Mouse (Mus musculus): ENCODE data around the gene Agpat3. TPM values are rescaled to one million over a fixed set of nuclear protein-coding genes. Genes with fewer than 3 reads are reported as not detected.
"Not testable (repeated sequence)": the region's sequence is repeated elsewhere in the genome, so short reads cannot be mapped to it uniquely, and the experiment has no call there.

The Agpat3 gene
- polyA plus RNA-seq, 1 experiment from 2014 or later = 277 TPM

GRCm38 (mm10) chr10:78364106-78364505 lies 11.8 kb upstream of the Agpat3 start:
- Histone ChIP-seq H3K36me3 (ENCODE audit: control insufficient read depth, insufficient read depth) (no peaks in the 10 kb centered on the region; the same call in 1 of the 2 replicates), H3K27me3 (replicated peaks; ENCODE audit: control insufficient read depth, insufficient read depth, low read length) (peaks cover 19% of the 10 kb centered on the region), H3K27ac (ENCODE audit: low read depth, low read length) (no peak overlapping the region), H3K4me1 (replicated peaks; ENCODE audit: control insufficient read depth, insufficient read depth, low read length) (peaks cover 6% of the 10 kb centered on the region; the same call in 1 of the 2 replicates), H3K4me3 (ENCODE audit: low read depth, low read length) (no peak overlapping the region), H3K9ac (ENCODE audit: low read depth, low read length) (no peak overlapping the region), H3K9me3 (ENCODE audit: control insufficient read depth) (no peaks in the 10 kb centered on the region), H3K4me2 (replicated peaks; ENCODE audit: low read depth) (no peak overlapping the region)
- ATAC-seq = no peak
- 54% methylated on average over 2 of the region's 2 CpGs for WGBS
- no peak for TF ChIP-seq CTCF (IDR thresholded peaks at IDR 0.05; ENCODE audit: low read depth)

GRCm38 (mm10) chr10:78363366-78363765 lies 11.1 kb upstream of the Agpat3 start:
- TF ChIP-seq CTCF (IDR thresholded peaks at IDR 0.05; ENCODE audit: low read depth) = no peak
- Histone ChIP-seq H3K4me3 (ENCODE audit: low read depth, low read length) (no peak overlapping the region), H3K4me1 (replicated peaks; ENCODE audit: control insufficient read depth, insufficient read depth, low read length) (peaks cover 6% of the 10 kb centered on the region; the same call in 1 of the 2 replicates), H3K27ac (ENCODE audit: low read depth, low read length) (no peak overlapping the region), H3K9ac (ENCODE audit: low read depth, low read length) (no peak overlapping the region), H3K9me3 (ENCODE audit: control insufficient read depth) (no peaks in the 10 kb centered on the region), H3K27me3 (replicated peaks; ENCODE audit: control insufficient read depth, insufficient read depth, low read length) (peaks cover 19% of the 10 kb centered on the region), H3K4me2 (replicated peaks; ENCODE audit: low read depth) (no peak overlapping the region), H3K36me3 (ENCODE audit: control insufficient read depth, insufficient read depth) (no peaks in the 10 kb centered on the region; the same call in 1 of the 2 replicates)
- WGBS = 80% methylated on average over 6 of the region's 6 CpGs
- ATAC-seq = no peak

GRCm38 (mm10) chr10:78361951-78362350 lies 9.7 kb upstream of the Agpat3 start:
- no peak for TF ChIP-seq CTCF (IDR thresholded peaks at IDR 0.05; ENCODE audit: low read depth)
- Histone ChIP-seq H3K36me3 (ENCODE audit: control insufficient read depth, insufficient read depth) (no peaks in the 10 kb centered on the region; the same call in 1 of the 2 replicates), H3K27ac (ENCODE audit: low read depth, low read length) (no peak overlapping the region), H3K9me3 (ENCODE audit: control insufficient read depth) (no peaks in the 10 kb centered on the region), H3K4me3 (ENCODE audit: low read depth, low read length) (no peak overlapping the region), H3K4me2 (replicated peaks; ENCODE audit: low read depth) (no peak overlapping the region), H3K27me3 (replicated peaks; ENCODE audit: control insufficient read depth, insufficient read depth, low read length) (peaks cover 19% of the 10 kb centered on the region), H3K4me1 (replicated peaks; ENCODE audit: control insufficient read depth, insufficient read depth, low read length) (no peaks in the 10 kb centered on the region), H3K9ac (ENCODE audit: low read depth, low read length) (no peak overlapping the region)
- WGBS = 80% methylated on average over 2 of the region's 2 CpGs
- ATAC-seq = no peak

GRCm38 (mm10) chr10:78360290-78360711 lies 8.0 kb upstream of the Agpat3 start:
- 65% methylated on average over 3 of the region's 3 CpGs for WGBS
- Histone ChIP-seq H3K4me3 (ENCODE audit: low read depth, low read length) (no peak overlapping the region), H3K27ac (ENCODE audit: low read depth, low read length) (no peak overlapping the region), H3K27me3 (replicated peaks; ENCODE audit: control insufficient read depth, insufficient read depth, low read length) (peaks cover 14% of the 10 kb centered on the region), H3K36me3 (ENCODE audit: control insufficient read depth, insufficient read depth) (no peaks in the 10 kb centered on the region; the same call in 1 of the 2 replicates), H3K4me1 (replicated peaks; ENCODE audit: control insufficient read depth, insufficient read depth, low read length) (no peaks in the 10 kb centered on the region), H3K9me3 (ENCODE audit: control insufficient read depth) (no peaks in the 10 kb centered on the region), H3K9ac (ENCODE audit: low read depth, low read length) (no peak overlapping the region), H3K4me2 (replicated peaks; ENCODE audit: low read depth) (no peak overlapping the region)
- no peak for ATAC-seq
- TF ChIP-seq CTCF (IDR thresholded peaks at IDR 0.05; ENCODE audit: low read depth) = no peak

GRCm38 (mm10) chr10:78358999-78359398 lies 6.7 kb upstream of the Agpat3 start:
- H3K27ac ChIP-seq (ENCODE audit: low read depth, low read length); H3K27me3 ChIP-seq (replicated peaks; ENCODE audit: control insufficient read depth, insufficient read depth, low read length); ATAC-seq; H3K4me1 ChIP-seq (replicated peaks; ENCODE audit: control insufficient read depth, insufficient read depth, low read length); H3K4me3 ChIP-seq (ENCODE audit: low read depth, low read length); H3K9me3 ChIP-seq (ENCODE audit: control insufficient read depth); H3K36me3 ChIP-seq (ENCODE audit: control insufficient read depth, insufficient read depth); H3K4me2 ChIP-seq (replicated peaks; ENCODE audit: low read depth); H3K9ac ChIP-seq (ENCODE audit: low read depth, low read length): not testable (repeated sequence)
- 89% methylated on average over 3 of the region's 3 CpGs for WGBS
- peak; percentile 47 for TF ChIP-seq CTCF (IDR thresholded peaks at IDR 0.05; ENCODE audit: low read depth)

GRCm38 (mm10) chr10:78358266-78358665 lies 6.0 kb upstream of the Agpat3 start:
- H3K27ac ChIP-seq (ENCODE audit: low read depth, low read length) = no peak overlapping the region
- no peak for ATAC-seq
- no peak overlapping the region for H3K4me3 ChIP-seq (ENCODE audit: low read depth, low read length)
- H3K4me2 ChIP-seq (replicated peaks; ENCODE audit: low read depth) = no peak overlapping the region
- peaks cover 3% of the 10 kb centered on the region for H3K27me3 ChIP-seq (replicated peaks; ENCODE audit: control insufficient read depth, insufficient read depth, low read length)
- H3K36me3 ChIP-seq (ENCODE audit: control insufficient read depth, insufficient read depth) = no peaks in the 10 kb centered on the region; the same call in 1 of the 2 replicates
- TF ChIP-seq CTCF (IDR thresholded peaks at IDR 0.05; ENCODE audit: low read depth) = no peak
- WGBS = 84% methylated on average over 4 of the region's 4 CpGs
- no peaks in the 10 kb centered on the region for H3K4me1 ChIP-seq (replicated peaks; ENCODE audit: control insufficient read depth, insufficient read depth, low read length)
- H3K9ac ChIP-seq (ENCODE audit: low read depth, low read length) = no peak overlapping the region
- H3K9me3 ChIP-seq (ENCODE audit: control insufficient read depth) = no peaks in the 10 kb centered on the region

- TF ChIP-seq CTCF (IDR thresholded peaks at IDR 0.05; ENCODE audit: low read depth) = no peak
- WGBS = 91% methylated on average over 5 of the region's 5 CpGs
- Histone ChIP-seq H3K4me2 (replicated peaks; ENCODE audit: low read depth) (no peak overlapping the region), H3K27me3 (replicated peaks; ENCODE audit: control insufficient read depth, insufficient read depth, low read length) (peaks cover 3% of the 10 kb centered on the region), H3K27ac (ENCODE audit: low read depth, low read length) (no peak overlapping the region), H3K36me3 (ENCODE audit: control insufficient read depth, insufficient read depth) (no peaks in the 10 kb centered on the region; the same call in 1 of the 2 replicates), H3K9me3 (ENCODE audit: control insufficient read depth) (no peaks in the 10 kb centered on the region), H3K9ac (ENCODE audit: low read depth, low read length) (no peak overlapping the region), H3K4me1 (replicated peaks; ENCODE audit: control insufficient read depth, insufficient read depth, low read length) (no peaks in the 10 kb centered on the region), H3K4me3 (ENCODE audit: low read depth, low read length) (no peak overlapping the region)
- ATAC-seq = no peak
These were observed 5.5 kb upstream of the Agpat3 start for GRCm38 (mm10) chr10:78357742-78358141.

All from intestine, postnatal 0 days (tissue).